Mouse (Mus musculus) heart, adult 11 months (tissue): Measurements from ENCODE around the gene Gm9844.

Experiments used
- DNase-seq: peaks from one replicate; pipeline ENCODE4 v3.0.0; 2022

The Gm9844 gene

DNA sequence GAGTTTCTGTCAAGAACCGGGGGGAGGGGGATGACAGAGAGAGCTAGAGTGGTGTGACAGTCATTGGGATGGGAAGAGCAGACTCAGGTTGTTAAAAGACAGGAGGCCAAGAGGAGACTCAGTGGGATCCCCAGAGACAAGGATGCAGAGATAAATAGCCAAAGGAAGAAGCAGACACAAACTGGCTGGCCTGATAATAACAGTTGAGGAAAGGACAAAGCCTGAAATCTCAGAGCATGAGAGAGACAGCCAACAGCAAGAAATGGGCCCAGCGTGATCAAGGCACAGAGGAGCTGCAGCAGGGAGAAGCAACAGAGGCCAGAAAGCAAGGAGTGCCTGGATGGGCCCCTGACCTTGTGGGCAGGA lies 40.2 kb downstream of the Gm9844 start:
- no peak for DNase-seq

DNA sequence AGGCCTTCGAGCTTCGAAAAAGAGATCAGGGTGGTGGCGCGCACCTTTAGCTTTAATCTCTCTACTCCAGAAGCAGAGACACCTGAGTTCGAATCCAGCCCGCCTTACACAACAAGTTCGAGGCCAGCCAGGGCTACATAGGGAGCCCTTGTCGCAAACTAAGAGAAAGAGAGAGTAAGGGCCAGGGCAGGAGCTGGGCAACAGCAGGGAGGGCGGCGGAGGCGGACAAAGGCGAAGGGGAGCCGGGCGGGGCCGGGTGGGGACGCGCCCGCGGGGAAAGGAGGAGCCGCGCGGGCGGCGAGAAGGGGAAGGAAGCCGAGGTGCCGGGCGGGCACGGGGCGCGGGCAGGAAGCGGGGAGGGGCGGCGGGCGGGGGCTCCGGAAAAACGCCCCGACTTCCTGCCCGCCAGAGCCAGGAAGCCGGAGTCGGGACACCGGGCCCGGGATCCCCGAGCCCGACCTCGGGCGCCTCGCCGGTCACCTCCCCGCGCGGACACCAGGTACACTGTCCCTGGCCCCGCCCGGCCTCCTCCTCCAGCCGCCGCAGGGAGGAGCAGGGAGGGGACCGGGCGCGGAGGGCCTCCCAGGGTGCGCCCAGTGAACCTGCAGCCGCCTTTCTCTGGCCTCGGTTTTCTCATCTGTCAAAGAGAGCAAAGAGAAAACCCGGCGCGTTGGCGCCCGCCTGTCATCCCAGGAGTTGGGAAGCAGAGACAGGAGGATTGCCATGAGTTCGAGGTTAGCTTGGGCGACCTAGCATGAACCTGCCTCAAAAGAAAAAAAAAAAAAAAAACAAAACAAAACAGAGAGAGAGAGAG lies 40.8 kb downstream of the Gm9844 start, which contains the start of gene Arhgef1:
Gene Arhgef1 (plus strand): TSS at position 283 of the 814 bp plus-strand sequence.
- DNase-seq, result peak; percentile 98

DNA sequence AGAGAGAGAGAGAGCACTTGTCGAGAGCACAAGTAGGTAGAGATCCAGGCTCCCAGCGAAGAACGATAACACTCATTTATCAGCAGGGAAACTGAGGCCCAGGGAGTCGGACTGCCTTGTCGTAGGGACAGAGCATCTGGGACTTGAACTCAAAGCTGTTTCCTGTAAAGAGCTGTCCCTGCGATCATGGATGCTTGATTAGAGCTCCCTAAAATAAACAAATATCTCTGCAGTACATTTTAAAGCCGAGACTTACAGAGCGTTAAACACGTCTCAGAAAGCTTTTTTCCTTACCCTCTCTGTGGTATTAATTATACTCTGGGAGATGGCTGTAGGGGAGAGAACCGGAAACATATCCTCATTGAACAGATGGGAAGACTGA lies 41.4 kb downstream of the Gm9844 start:
- no peak for DNase-seq

DNA sequence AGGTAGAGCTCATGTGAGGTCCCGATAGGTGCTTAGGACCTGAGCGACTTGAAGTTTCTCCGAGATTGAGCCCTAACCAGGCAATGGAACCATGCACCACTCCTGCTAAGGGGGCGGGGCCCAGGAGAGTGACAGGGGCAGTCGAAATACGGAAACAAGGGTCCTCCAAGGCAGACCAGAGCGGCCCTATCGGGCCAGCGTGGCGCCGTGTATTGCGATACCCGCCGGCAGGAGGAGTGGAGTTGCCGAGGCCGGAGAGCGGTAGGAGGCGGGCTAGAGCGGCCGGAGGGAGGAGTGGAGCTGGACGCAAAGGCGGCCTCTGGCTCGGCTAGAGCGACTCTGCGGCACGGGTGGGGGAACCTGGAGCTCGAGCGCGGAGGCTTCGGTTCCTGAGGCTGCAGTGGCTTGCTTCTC lies 42.1 kb downstream of the Gm9844 start:
- peak; percentile 100 for DNase-seq

DNA sequence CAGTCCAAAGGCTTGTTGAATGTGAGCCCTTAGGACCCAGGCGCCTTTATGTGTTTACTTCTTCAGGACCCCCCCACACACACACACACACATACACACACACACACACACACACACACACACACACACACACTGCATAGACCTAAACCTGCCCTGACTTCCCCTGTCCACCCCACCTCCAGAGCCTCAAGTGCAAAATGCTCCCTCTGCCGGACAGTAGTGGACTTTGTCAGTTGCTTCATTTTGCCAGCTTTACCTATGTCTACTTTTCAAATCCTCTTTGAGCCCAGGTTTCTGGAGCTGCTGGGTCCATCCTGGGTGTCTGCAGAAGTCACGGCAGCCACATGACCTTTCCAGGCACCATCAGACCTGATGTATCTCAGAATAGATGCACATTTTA lies 42.9 kb downstream of the Gm9844 start:
- peak; percentile 94 for DNase-seq

DNA sequence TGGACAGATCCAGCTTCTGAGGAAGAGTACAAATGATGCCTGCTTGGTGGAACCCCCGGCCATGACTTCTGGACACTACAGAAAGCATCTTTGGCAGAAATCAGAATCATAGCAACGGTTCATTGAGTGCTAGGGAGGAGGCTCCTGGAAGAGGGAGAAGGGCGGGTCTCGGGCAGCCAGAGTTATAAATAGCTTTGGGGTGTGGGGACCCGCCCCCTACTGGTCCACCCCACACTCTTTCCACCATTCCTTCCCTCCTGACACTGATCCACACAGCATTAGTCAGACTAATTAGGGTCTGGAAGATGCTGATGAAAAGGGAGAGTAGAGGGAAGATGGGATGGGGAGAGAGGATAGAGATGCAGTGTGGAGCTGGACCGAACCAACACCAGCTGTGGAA lies 44.5 kb downstream of the Gm9844 start:
- DNase-seq, result no peak

DNA sequence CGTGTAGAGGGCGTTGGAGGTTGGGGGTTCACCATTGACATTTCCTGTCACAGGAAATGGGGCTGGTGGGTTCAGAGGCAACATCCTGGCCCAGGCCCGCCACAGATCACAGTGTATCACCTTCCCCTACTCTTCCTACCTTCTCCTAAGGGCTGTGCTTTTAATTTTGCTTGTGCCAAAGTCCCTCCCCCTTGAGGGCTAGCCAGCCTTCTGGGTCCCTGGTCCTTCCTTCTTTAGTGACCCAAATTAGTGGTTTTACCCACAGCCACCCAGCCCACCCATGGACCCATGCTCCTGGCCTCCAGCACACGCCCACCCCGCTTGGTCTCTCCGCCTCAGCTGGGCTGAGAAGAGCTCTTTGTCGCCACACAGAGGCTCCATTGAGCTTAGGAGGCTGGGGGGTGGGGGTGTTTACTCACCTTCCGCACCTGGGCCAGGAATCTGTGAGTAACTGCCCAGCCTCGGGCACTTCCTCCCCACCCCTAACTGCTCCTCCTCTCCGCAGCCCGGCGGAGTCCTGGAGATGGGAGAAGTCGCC lies 45.3 kb downstream of the Gm9844 start:
- DNase-seq, result peak; percentile 93
